In the genomic region with DNA sequence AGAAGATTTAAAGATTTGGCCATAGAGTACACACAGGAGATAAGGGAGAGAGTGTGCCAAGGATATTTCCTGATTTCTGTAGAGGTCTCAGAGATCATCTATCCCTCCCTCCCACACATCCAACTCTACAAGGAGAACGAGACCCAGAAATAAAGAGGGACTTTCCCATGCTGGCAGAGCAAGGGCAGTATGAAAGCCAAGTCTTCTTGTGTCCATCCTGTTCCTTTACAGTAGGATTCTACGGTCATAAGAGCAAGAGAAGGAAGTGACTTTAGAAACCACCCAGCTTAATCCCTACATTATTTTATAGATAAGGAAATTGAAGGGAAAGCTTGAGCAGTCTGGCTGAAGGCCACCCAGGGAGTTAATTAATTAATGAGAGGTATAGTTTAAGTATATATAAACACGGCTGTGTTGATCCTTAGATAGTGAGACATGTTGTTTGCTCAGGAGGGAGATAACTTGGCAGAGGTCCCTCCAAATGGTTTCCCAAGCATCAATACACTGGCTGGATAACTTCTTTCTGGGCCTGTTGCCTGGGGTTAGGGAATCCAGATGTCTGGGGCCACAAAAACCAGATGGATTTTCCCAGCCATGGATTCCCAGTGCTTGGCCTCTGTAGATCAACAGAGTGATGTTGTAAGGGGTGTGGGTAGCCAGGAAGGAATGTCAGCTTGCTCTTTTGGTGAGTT, we compare ENCODE assay signal across 10 mouse cellular contexts. TPM values are rescaled to one million over a fixed set of nuclear protein-coding genes. Genes with fewer than 3 reads are reported as not detected.
A peak's percentile ranks its signal among the peaks of the same experiment; 100 is the strongest.
DNase-seq lines count a peak whose midpoint lies in the region; ATAC-seq and TF ChIP-seq lines count a peak whose summit lies in the region.
"Had no signal": no experiment of that assay in that cellular context is flagged by ENCODE, and none has a peak within 500 bp of the region (broad histone marks: within the 10 kb centered on the region; RNA-seq: fewer than 3 reads in every experiment).

No protein-coding gene starts in this region.

- peak; percentile 31 for DNase-seq in liver, adult 2 months (ENCODE audit: extremely low read depth, low read depth, low spot score)
- peak; percentile 72 for DNase-seq in gastrocnemius, postnatal 14 days
- DNase-seq in skeletal muscle tissue, adult 2 months (ENCODE audit: low read depth, low spot score): peak; percentile 74
- DNase-seq in left cerebral cortex, adult 9 months (ENCODE audit: low spot score in 2 of 2): no peak
- DNase-seq in layer of hippocampus, postnatal 25 days (ENCODE audit: extremely low spot score in 1 of 2, low spot score in 1 of 2): no peak
- DNase-seq in adrenal gland, postnatal 25 days: no peak
- DNase-seq: left cerebral cortex, postnatal 4 days had no signal

- no peaks in the 10 kb centered on the region for H3K27me3 ChIP-seq in liver, adult 2 months (ENCODE audit: control insufficient read depth, insufficient read depth, low read length)
- H3K27me3 ChIP-seq in liver, embryonic 12.5 days (replicated peaks): no peaks in the 10 kb centered on the region; the same call in 1 of the 2 replicates
- H3K27me3 ChIP-seq in intestine, embryonic 15.5 days (replicated peaks): no peaks in the 10 kb centered on the region

- no peak for TF ChIP-seq POLR2A in liver, adult 2 months (IDR thresholded peaks at IDR 0.05; ENCODE audit: extremely low read depth, insufficient read depth, low read length)

- TF ChIP-seq CTCF in liver, adult 2 months (IDR thresholded peaks at IDR 0.05; ENCODE audit: low read depth, low read length): no peak

- H3K27ac ChIP-seq in liver, adult 2 months (replicated peaks; ENCODE audit: insufficient read depth, low read depth, low read length): no peak overlapping the region
- H3K27ac ChIP-seq in liver, embryonic 12.5 days: no peak overlapping the region
- no peak overlapping the region for H3K27ac ChIP-seq in intestine, embryonic 15.5 days

- 24% methylated on average over 3 of the region's 3 CpGs for WGBS in liver, adult 2 months
- 36% methylated on average over 3 of the region's 3 CpGs for WGBS in liver, embryonic 12.5 days (ENCODE audit: insufficient replicate concordance)
- WGBS in intestine, embryonic 15.5 days: 13% methylated on average over 3 of the region's 3 CpGs

- H3K4me1 ChIP-seq in liver, adult 2 months (ENCODE audit: control insufficient read depth, insufficient read depth, low read length): no peaks in the 10 kb centered on the region
- H3K4me1 ChIP-seq in liver, embryonic 12.5 days: no peaks in the 10 kb centered on the region
- no peaks in the 10 kb centered on the region for H3K4me1 ChIP-seq in intestine, embryonic 15.5 days (replicated peaks)

- intact Hi-C loops in gastrocnemius, postnatal 14 days (cut with DNase I; ENCODE audit: low total_unique reads): no loop called here

- H3K79me2 ChIP-seq in liver, adult 2 months (ENCODE audit: control insufficient read depth, insufficient read depth, low read length): no peaks in the 10 kb centered on the region

- no peak overlapping the region for H3K4me3 ChIP-seq in liver, adult 2 months (ENCODE audit: insufficient read depth, low read depth, low read length)
- H3K4me3 ChIP-seq in liver, embryonic 12.5 days: no peak overlapping the region
- no peak overlapping the region for H3K4me3 ChIP-seq in intestine, embryonic 15.5 days (replicated peaks)

- no peak for ATAC-seq in liver, embryonic 12.5 days
- ATAC-seq in intestine, embryonic 15.5 days: peak; percentile 91

- H3K4me2 ChIP-seq in liver, embryonic 12.5 days: no peak overlapping the region
- H3K4me2 ChIP-seq in intestine, embryonic 15.5 days (replicated peaks): no peak overlapping the region

- no peaks in the 10 kb centered on the region for H3K9me3 ChIP-seq in liver, embryonic 12.5 days (replicated peaks)
- H3K9me3 ChIP-seq in intestine, embryonic 15.5 days: no peaks in the 10 kb centered on the region

- H3K36me3 ChIP-seq in liver, adult 2 months (ENCODE audit: control insufficient read depth, insufficient read depth, low read length): no peaks in the 10 kb centered on the region
- H3K36me3 ChIP-seq in liver, embryonic 12.5 days: no peaks in the 10 kb centered on the region
- no peaks in the 10 kb centered on the region for H3K36me3 ChIP-seq in intestine, embryonic 15.5 days

- no peak overlapping the region for H3K9ac ChIP-seq in liver, adult 2 months (ENCODE audit: low read depth, low read length)
- no peak overlapping the region for H3K9ac ChIP-seq in liver, embryonic 12.5 days
- no peak overlapping the region for H3K9ac ChIP-seq in intestine, embryonic 15.5 days

RNA-seq across cellular contexts. Expression of gene Lrrc55, which starts 24.8 kb away (rescaled TPM):
- 0.07 TPM in 1 of 2 replicates, not detected in the other for total RNA-seq in liver, adult 2 months (2014; rRNA removed)
- not detected in 2 replicates for polyA plus RNA-seq in liver, adult 2 months (2012; rRNA removed)
- 0.05 and 0.11 TPM in 2 replicates for polyA plus RNA-seq in liver, embryonic 12.5 days (2016; fragmentation: Nextera tagmentation; extraction: Ambion mirVana)
- 1 to 10 TPM; 3.9 to 7.3 TPM for total RNA-seq in gastrocnemius, postnatal 14 days (2021)
- 4.2 and 4.4 TPM in 2 replicates for polyA plus RNA-seq in intestine, embryonic 15.5 days (2015; fragmentation: Nextera tagmentation; extraction: Ambion mirVana)
- total RNA-seq in layer of hippocampus, postnatal 25 days (2021): 10 to 100 TPM; 15.0 to 19.1 TPM
- 15.8 and 19.7 TPM in 2 replicates for total RNA-seq in adrenal gland, postnatal 25 days (2021)
- total RNA-seq: CH12.LX had no signal

RNA-seq across cellular contexts. Expression of gene Aplnr, which starts 36.2 kb away (rescaled TPM):
- total RNA-seq in liver, adult 2 months (2014; rRNA removed): 0.07 and 0.09 TPM in 2 replicates
- 0.04 and 0.06 TPM in 2 replicates for polyA plus RNA-seq in liver, adult 2 months (2012; rRNA removed)
- polyA plus RNA-seq in liver, embryonic 12.5 days (2016; fragmentation: Nextera tagmentation; extraction: Ambion mirVana): 5.1 and 5.3 TPM in 2 replicates
- 10 to 100 TPM; 61.0 to 74.0 TPM for total RNA-seq in gastrocnemius, postnatal 14 days (2021)
- polyA plus RNA-seq in intestine, embryonic 15.5 days (2015; fragmentation: Nextera tagmentation; extraction: Ambion mirVana): 59.6 and 64.8 TPM in 2 replicates
- total RNA-seq in layer of hippocampus, postnatal 25 days (2021): 1 to 10 TPM; 1.1 to 1.4 TPM
- total RNA-seq in adrenal gland, postnatal 25 days (2021): 45.1 and 46.7 TPM in 2 replicates
- total RNA-seq: CH12.LX had no signal

Comparison
In these comparisons a context has a peak if more than half of its experiments do, and no peak if none do; other contexts are left out.
1. DNase-seq: peak in liver, adult 2 months (single experiment), gastrocnemius, postnatal 14 days (single experiment) and skeletal muscle tissue, adult 2 months (single experiment); none in left cerebral cortex, adult 9 months (0 of 2), layer of hippocampus, postnatal 25 days (0 of 2) and adrenal gland, postnatal 25 days (single experiment).
2. RNA of gene Aplnr, which starts 36.2 kb away (total RNA-seq): 61.0 to 74.0 TPM in gastrocnemius, postnatal 14 days and 45.1 to 46.7 TPM in adrenal gland, postnatal 25 days; 1.1 to 1.4 TPM in layer of hippocampus, postnatal 25 days and 0.07 to 0.09 TPM in liver, adult 2 months; every median in the first group is over 10 times any median in the second.